Mouse (Mus musculus): ENCODE measurements around the gene St8sia1. TPM values are rescaled to one million over a fixed set of nuclear protein-coding genes. Genes with fewer than 3 reads are reported as not detected.

The St8sia1 gene
- total RNA-seq, 2 experiments from 2014 or later: 0.16 to 0.42 TPM

DNA sequence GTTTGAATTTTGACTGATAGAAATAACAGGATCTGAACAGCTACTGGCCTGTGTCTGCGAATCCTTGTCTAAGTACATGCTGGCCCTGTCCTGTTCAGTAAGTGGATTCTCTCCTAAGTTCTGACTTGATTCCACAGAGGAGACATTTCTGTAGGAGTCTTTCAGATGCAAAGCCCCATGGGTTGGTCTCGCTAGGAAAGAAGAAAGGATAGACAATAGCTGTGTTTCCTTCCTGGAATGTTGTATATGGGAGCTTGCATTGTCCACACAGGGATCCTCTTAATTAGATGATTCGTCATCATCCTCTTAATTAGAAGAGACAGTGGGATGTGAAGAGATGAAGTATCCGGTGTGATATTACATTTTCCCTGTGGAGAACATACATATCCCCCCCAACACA is 117.4 kb downstream of the St8sia1 start:
- DNase-seq: no peak
- intact Hi-C loops (cut with DNase I; ENCODE audit: low total_unique reads): no loop called here

DNA sequence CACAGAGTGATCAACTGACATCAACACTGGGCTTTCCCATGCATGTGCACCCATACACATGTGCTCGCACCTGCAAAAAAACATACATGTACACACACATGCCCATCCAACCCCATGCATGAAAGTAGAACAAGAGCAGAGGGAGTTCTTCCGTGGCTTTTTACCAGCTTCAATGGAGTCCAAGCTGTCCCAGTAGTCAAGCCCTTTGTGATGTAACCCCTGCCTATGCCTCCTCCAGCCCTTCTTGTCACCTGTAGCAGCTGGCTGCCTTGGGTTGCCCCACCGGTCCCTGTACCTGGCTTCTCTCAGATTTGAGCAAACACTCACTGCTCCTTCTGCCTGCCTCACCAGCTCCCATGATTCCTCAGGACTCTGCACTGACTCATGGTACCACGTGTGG is 119.2 kb downstream of the St8sia1 start:
- intact Hi-C loops (cut with DNase I; ENCODE audit: low total_unique reads): no loop called here

DNA sequence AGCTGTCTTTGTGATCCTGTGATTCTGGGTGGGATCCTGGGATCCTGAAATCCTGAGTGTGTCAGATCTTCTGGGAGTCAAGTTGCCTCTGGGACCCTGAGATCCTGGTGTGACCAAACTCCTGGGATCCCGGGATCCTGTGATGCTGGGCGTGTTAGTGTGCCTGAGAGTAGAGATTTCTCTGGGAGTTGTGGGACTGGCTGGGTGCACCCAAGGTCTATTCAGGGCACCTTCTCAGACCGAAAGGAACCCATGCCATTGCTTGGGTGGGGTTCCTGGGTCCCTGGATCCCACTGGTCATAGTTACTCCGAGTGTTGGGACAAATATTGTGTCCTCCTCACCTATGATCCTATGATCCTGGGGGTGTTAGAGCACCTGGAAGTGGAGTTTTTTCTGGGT is 120.2 kb downstream of the St8sia1 start:
- intact Hi-C loops (cut with DNase I; ENCODE audit: low total_unique reads): no loop called here
- no peak for DNase-seq

More for the DNA sequence above, 119.2 kb downstream of the St8sia1 start:
- DNase-seq: no peak

GRCm38 (mm10) chr6:142838501-142838900 is 125.8 kb downstream of the St8sia1 start:
- no peak for DNase-seq
- intact Hi-C loops (cut with DNase I; ENCODE audit: low total_unique reads): no loop called here

- intact Hi-C loops (cut with DNase I; ENCODE audit: low total_unique reads): no loop called here
- no peak for DNase-seq
Measured at GRCm38 (mm10) chr6:142837326-142837725, 126.9 kb downstream of the St8sia1 start.

GRCm38 (mm10) chr6:142835726-142836125 is 128.5 kb downstream of the St8sia1 start:
- intact Hi-C loops (cut with DNase I; ENCODE audit: low total_unique reads): no loop called here
- no peak for DNase-seq

GRCm38 (mm10) chr6:142834911-142835310 is 129.3 kb downstream of the St8sia1 start:
- intact Hi-C loops (cut with DNase I; ENCODE audit: low total_unique reads): no loop called here
- DNase-seq: no peak

GRCm38 (mm10) chr6:142831706-142832105 is 132.5 kb downstream of the St8sia1 start:
- no peak for DNase-seq
- intact Hi-C loops (cut with DNase I; ENCODE audit: low total_unique reads): no loop called here

- DNase-seq: no peak
- intact Hi-C loops (cut with DNase I; ENCODE audit: low total_unique reads): no loop called here
Measured at GRCm38 (mm10) chr6:142831243-142831642, 133.0 kb downstream of the St8sia1 start.

DNA sequence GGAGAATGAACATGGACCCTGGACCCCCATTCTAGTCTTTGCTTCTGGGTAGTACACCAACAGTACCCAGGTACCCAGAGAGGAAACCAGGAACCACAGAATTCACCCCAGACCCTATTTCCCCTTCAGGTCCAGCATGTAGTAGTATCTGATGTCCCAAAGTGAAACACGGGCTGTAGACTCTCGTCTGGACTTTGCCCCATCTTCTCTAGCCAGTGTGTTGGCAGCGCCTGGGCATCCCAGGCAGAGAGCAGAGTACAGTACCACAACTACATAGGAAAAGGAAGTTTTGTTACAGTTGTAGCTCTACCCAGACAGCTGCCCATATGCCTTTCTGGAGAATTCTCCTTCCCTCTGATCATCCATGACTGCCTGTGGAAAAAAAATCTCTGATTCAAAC is 134.0 kb downstream of the St8sia1 start:
- intact Hi-C loops (cut with DNase I; ENCODE audit: low total_unique reads): no loop called here
- DNase-seq: no peak

DNA sequence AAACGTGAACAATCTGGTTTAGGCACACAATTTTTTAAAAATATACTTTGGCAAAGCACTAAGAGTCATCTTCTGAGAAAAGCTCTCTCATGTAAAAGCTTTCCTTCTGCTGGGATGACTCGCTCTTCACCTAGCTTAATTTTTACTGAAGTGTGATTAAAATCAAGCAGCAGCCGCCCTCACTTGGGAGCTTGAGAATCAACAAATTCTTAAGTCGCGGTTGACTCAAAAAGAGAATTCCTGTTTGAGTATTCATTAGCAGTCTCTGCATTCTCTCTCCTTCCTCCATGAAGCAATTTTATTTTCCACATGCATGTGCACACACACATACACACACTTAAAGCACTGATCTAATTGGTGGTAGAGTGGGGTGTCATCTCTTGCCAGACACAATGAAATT is 138.8 kb downstream of the St8sia1 start:
- intact Hi-C loops (cut with DNase I; ENCODE audit: low total_unique reads): no loop called here
- no peak for DNase-seq

DNA sequence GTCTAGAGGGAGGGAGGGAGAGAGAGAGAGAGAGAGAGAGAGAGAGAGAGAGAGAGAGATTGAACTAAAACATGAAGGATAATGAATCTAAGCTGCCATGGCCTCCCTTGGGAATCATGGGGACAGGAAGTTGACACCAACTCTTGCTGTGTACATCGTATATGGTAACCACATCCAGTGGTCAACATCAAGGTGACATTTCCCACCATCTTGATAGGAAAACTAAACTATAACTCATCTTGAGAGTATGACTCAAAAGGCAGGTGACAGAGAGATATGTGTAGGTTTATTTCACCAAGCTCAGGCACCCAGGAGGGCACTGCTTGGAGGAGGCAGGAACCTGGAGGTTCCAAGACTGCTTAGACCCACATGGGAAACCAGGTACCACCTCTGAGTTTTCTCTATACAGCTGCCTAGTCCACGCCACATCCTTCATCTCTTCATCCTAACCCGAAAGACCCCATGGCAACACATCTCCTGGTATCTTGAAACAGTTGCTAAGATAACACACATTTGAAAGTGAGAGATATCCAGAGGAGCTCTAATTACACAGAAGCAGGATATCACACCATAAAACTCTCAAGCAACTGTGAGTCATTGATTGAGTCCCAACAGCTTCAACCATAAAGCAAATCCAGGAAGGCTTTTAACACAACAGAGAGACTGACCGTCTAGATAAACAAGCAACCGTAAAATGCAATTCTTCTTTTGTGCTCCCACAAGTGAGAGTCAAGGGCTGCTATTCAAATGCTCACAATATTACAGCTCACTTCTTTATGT is 141.1 kb downstream of the St8sia1 start:
- no peak for DNase-seq
- intact Hi-C loops (cut with DNase I; ENCODE audit: low total_unique reads): no loop called here

GRCm38 (mm10) chr6:142818306-142818705 is 145.9 kb downstream of the St8sia1 start:
- intact Hi-C loops (cut with DNase I; ENCODE audit: low total_unique reads): no loop called here
- DNase-seq: no peak

DNA sequence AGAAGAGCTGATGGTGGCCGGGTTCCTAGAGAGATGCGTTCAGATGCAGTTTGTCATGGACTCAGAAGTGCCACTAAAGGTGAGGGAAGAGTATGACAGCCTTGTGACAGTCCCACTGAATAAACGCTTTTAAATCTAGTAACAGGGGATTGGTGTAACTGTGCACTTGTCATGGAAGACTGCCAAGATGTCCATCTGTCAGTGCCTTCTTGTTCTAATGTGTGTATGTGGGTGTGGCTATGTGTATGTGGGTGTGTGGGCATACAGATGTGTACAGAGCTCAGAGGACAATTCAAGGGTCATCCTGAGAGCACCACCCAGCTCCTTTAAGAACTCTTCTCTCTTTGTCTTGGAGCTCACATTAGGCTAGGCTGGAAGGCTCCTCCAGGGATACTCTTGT is 148.7 kb downstream of the St8sia1 start:
- intact Hi-C loops (cut with DNase I; ENCODE audit: low total_unique reads): no loop called here
- DNase-seq: no peak

GRCm38 (mm10) chr6:142814495-142814921 is 149.7 kb downstream of the St8sia1 start:
- peak; percentile 73 for DNase-seq
- intact Hi-C loops (cut with DNase I; ENCODE audit: low total_unique reads): loop anchor here (1.0 kb wide), 1 partner anchor 35 kb away; no protein-coding TSS in a partner anchor

- no peak for DNase-seq
- intact Hi-C loops (cut with DNase I; ENCODE audit: low total_unique reads): loop anchor here (1.0 kb wide), 1 partner anchor 35 kb away; no protein-coding TSS in a partner anchor
Measured at GRCm38 (mm10) chr6:142814011-142814410, 150.2 kb downstream of the St8sia1 start.

DNA sequence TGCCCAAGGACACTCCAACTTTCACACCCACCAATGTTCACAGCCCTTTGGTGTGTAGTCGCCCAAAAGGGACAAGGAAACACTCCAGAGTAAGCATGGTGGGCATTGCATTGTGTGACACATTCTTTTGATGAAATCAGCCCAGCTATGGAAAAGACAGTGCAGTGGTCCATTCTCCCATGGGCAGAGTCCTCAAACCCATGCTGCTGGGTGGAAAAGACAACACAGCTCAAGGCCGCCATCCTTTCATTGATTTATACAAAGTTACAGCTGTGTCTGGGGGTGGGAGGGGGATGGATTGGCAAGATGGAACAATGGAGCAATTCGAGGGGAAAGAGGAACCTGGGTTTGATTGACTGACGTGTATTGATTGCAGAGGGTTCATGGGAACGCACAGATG is 151.3 kb downstream of the St8sia1 start:
- intact Hi-C loops (cut with DNase I; ENCODE audit: low total_unique reads): no loop called here

GRCm38 (mm10) chr6:142810239-142810638 is 154.0 kb downstream of the St8sia1 start:
- DNase-seq: no peak
- intact Hi-C loops (cut with DNase I; ENCODE audit: low total_unique reads): no loop called here

More for the DNA sequence above, 151.3 kb downstream of the St8sia1 start:
- no peak for DNase-seq

- no peak for DNase-seq
- intact Hi-C loops (cut with DNase I; ENCODE audit: low total_unique reads): no loop called here
Measured at GRCm38 (mm10) chr6:142809373-142810098, 154.7 kb downstream of the St8sia1 start.

DNA sequence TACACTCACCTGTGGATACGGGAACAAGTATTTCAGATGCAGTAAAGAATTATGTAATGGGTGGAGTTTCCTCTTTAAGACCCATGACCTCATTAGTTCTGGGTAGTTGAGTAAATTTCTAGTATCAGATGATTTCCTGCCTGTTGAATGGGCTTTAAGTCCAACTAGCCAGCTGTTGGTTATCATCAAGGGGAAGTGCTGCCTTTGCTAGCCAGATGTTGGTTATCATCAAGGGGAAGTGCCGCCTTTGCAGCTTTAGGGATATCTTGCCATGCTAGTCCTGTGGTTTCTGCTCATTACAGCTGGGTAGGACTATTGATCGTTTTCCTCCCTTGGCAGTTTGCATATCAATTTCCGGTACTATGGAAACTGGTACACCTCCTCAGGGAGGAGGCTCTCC is 157.9 kb downstream of the St8sia1 start:
- intact Hi-C loops (cut with DNase I; ENCODE audit: low total_unique reads): no loop called here
- DNase-seq: no peak

DNA sequence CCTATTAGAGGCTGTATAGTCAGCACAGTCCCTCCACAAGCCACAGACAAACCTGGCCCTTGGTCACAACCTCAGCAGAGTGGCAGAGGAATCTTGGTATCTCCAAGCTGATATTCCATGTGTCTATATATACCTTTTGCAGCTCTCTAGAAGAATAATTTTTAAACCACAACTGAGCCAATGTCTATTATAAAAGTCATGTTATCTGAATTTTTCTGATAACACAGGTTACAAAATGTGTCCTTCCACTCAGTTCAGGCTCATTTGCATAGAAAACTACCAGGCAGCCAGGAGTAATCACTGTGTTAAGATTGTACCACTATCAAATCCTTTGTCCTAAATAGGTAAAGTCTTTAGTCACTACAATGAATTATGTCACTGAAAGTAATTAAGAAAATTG is 159.8 kb downstream of the St8sia1 start, which contains the start of gene Sult6b2:
Gene Sult6b2, minus strand, starts transcription at position 101 of the 400 bp plus-strand sequence.
- DNase-seq: no peak
- intact Hi-C loops (cut with DNase I; ENCODE audit: low total_unique reads): no loop called here

Measured in gastrocnemius, postnatal 14 days (tissue).